Mouse (Mus musculus): ENCODE results near the gene Arid1b. TPM values are rescaled to one million over a fixed set of nuclear protein-coding genes. Genes with fewer than 3 reads are reported as not detected.

Gene Arid1b
- polyA plus RNA-seq, 2 experiments from 2014 or later, result 9.6 to 12.1 TPM

- ATAC-seq, result peak; percentile 38
Measured at GRCm38 (mm10) chr17:5165201-5165825, 171.2 kb downstream of the Arid1b start.

- peak; percentile 43 for ATAC-seq
Measured at GRCm38 (mm10) chr17:5166175-5166574, 172.0 kb downstream of the Arid1b start.

GRCm38 (mm10) chr17:5168046-5168445 is 173.9 kb downstream of the Arid1b start:
- ATAC-seq, result no peak

- no peak for ATAC-seq
Measured at GRCm38 (mm10) chr17:5168640-5169039, 174.5 kb downstream of the Arid1b start.

- no peak for ATAC-seq
Measured at GRCm38 (mm10) chr17:5170321-5170720, 176.2 kb downstream of the Arid1b start.

GRCm38 (mm10) chr17:5171467-5171866 is 177.3 kb downstream of the Arid1b start:
- no peak for ATAC-seq

GRCm38 (mm10) chr17:5174426-5175020 is 180.4 kb downstream of the Arid1b start:
- no peak for ATAC-seq

- no peak for ATAC-seq
Measured at GRCm38 (mm10) chr17:5175535-5175934, 181.4 kb downstream of the Arid1b start.

GRCm38 (mm10) chr17:5176315-5176714 is 182.2 kb downstream of the Arid1b start:
- no peak for ATAC-seq

- ATAC-seq, result no peak
Measured at GRCm38 (mm10) chr17:5178534-5178933, 184.4 kb downstream of the Arid1b start.

- ATAC-seq, result no peak
Measured at GRCm38 (mm10) chr17:5179004-5179403, 184.9 kb downstream of the Arid1b start.

- ATAC-seq, result no peak
Measured at GRCm38 (mm10) chr17:5179412-5179811, 185.3 kb downstream of the Arid1b start.

- no peak for ATAC-seq
Measured at GRCm38 (mm10) chr17:5179925-5180525, 185.9 kb downstream of the Arid1b start.

GRCm38 (mm10) chr17:5180925-5181324 is 186.8 kb downstream of the Arid1b start:
- peak; percentile 71 for ATAC-seq

GRCm38 (mm10) chr17:5182493-5182892 is 188.4 kb downstream of the Arid1b start:
- ATAC-seq, result no peak

GRCm38 (mm10) chr17:5185501-5185900 is 191.4 kb downstream of the Arid1b start:
- ATAC-seq, result no peak

- no peak for ATAC-seq
Measured at GRCm38 (mm10) chr17:5187546-5187945, 193.4 kb downstream of the Arid1b start.

- no peak for ATAC-seq
Measured at GRCm38 (mm10) chr17:5188400-5188799, 194.3 kb downstream of the Arid1b start.

- ATAC-seq, result peak; percentile 97
Measured at GRCm38 (mm10) chr17:5189551-5190351, 195.6 kb downstream of the Arid1b start.

GRCm38 (mm10) chr17:5190367-5190766 is 196.2 kb downstream of the Arid1b start:
- no peak for ATAC-seq

- ATAC-seq, result no peak
Measured at GRCm38 (mm10) chr17:5194157-5194916, 200.2 kb downstream of the Arid1b start.

- peak; percentile 87 for ATAC-seq
Measured at GRCm38 (mm10) chr17:5195397-5195796, 201.3 kb downstream of the Arid1b start.

GRCm38 (mm10) chr17:5196005-5196404 is 201.9 kb downstream of the Arid1b start:
- no peak for ATAC-seq

Data from activated CD4-positive, CD25-positive, alpha-beta regulatory T cell, adult 4 months (primary cell).